Mouse (Mus musculus) right cerebral cortex, postnatal 14 days (tissue): ENCODE results near the gene Tapbpl.

Source experiments
- DNase-seq: peaks from one replicate; pipeline ENCODE4 v3.0.0; 2022

The Tapbpl gene

GRCm38 (mm10) chr6:125238396-125238795 is 6.7 kb upstream of the Tapbpl start:
- no peak for DNase-seq

- no peak for DNase-seq
These were observed 5.8 kb upstream of the Tapbpl start for GRCm38 (mm10) chr6:125237421-125237820.

GRCm38 (mm10) chr6:125236782-125237181 is 5.1 kb upstream of the Tapbpl start, which contains the start of gene Cd27:
Cd27 (minus strand) TSS chr6:125237010.
- no peak for DNase-seq

- no peak for DNase-seq
These were observed 4.7 kb upstream of the Tapbpl start for GRCm38 (mm10) chr6:125236341-125236740.

GRCm38 (mm10) chr6:125234520-125234828 is 2.8 kb upstream of the Tapbpl start:
- DNase-seq = no peak

- no peak for DNase-seq
These were observed 2.3 kb upstream of the Tapbpl start for GRCm38 (mm10) chr6:125233816-125234519.

- DNase-seq = no peak
These were observed 856 bp upstream of the Tapbpl start for GRCm38 (mm10) chr6:125232516-125232915.

GRCm38 (mm10) chr6:125232045-125232437 is 381 bp upstream of the Tapbpl start:
- DNase-seq = no peak

GRCm38 (mm10) chr6:125230571-125230970 is 1.1 kb downstream of the Tapbpl start:
- no peak for DNase-seq

- no peak for DNase-seq
These were observed 6.0 kb downstream of the Tapbpl start for GRCm38 (mm10) chr6:125225518-125226115.

- DNase-seq = no peak
These were observed 9.1 kb downstream of the Tapbpl start for GRCm38 (mm10) chr6:125222577-125222976.

GRCm38 (mm10) chr6:125222146-125222545 is 9.5 kb downstream of the Tapbpl start:
- DNase-seq = no peak

- no peak for DNase-seq
These were observed 10.4 kb downstream of the Tapbpl start for GRCm38 (mm10) chr6:125221115-125221745.

- peak; percentile 66 for DNase-seq
These were observed 12.7 kb downstream of the Tapbpl start for GRCm38 (mm10) chr6:125218963-125219362.

- DNase-seq = no peak
These were observed 13.8 kb downstream of the Tapbpl start for GRCm38 (mm10) chr6:125217899-125218298.

GRCm38 (mm10) chr6:125216898-125217297 is 14.8 kb downstream of the Tapbpl start:
- DNase-seq = no peak

GRCm38 (mm10) chr6:125215148-125215954 is 16.3 kb downstream of the Tapbpl start, which contains the start of gene Vamp1:
Vamp1 (plus strand) TSS chr6:125215551.
- DNase-seq = peak; percentile 86

GRCm38 (mm10) chr6:125213715-125214114 is 17.9 kb downstream of the Tapbpl start:
- no peak for DNase-seq

- DNase-seq = no peak
These were observed 18.5 kb downstream of the Tapbpl start for GRCm38 (mm10) chr6:125213129-125213528.

- no peak for DNase-seq
These were observed 19.0 kb downstream of the Tapbpl start for GRCm38 (mm10) chr6:125212621-125213020.

GRCm38 (mm10) chr6:125210436-125210835 is 21.2 kb downstream of the Tapbpl start:
- no peak for DNase-seq

GRCm38 (mm10) chr6:125197166-125197565 is 34.5 kb downstream of the Tapbpl start:
- no peak for DNase-seq

- DNase-seq = no peak
These were observed 35.4 kb downstream of the Tapbpl start for GRCm38 (mm10) chr6:125196301-125196700.
